Mouse (Mus musculus): Measurements from ENCODE around the gene Zfp428. TPM values are rescaled to one million over a fixed set of nuclear protein-coding genes. Genes with fewer than 3 reads are reported as not detected.

The Zfp428 gene
- polyA plus RNA-seq, 1 experiment from 2014 or later = 28.2 TPM

DNA sequence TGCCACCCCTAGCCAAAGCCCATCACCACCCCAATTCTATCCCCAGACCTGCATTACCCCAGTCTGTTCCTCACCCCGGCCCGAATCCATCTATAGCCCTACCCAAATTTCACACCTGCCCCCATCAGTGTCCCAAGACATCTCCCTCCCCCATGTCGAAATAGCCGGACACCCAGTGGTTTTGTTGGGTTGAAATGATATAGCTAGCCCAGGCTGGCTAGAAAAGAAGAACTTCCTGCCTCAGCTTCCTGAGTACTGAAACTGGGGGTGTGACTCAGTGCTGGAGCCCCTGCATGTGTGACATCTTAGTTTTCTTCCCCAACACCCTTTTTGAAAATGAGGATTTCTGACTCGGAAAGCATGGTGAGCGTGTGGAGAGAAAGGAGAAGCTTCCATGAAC is 40.0 kb upstream of the Zfp428 start:
- 84% methylated on average over 6 of the region's 6 CpGs for WGBS
- Histone ChIP-seq H3K9ac (ENCODE audit: low read length) (no peak overlapping the region), H3K4me3 (ENCODE audit: control insufficient read depth in 1 of 2, insufficient read depth in 1 of 2, low read depth in 1 of 2, low read length in 2 of 2) (no peak overlapping the region), H3K27me3 (ENCODE audit: control insufficient read depth, insufficient read depth, low read length) (0 out of 2 replicates have a peak, but pooled peaks cover 4% of the 10 kb centered on the region), H3K27ac (replicated peaks in 1 of 2; ENCODE audit: control insufficient read depth in 1 of 2, insufficient read depth in 1 of 2, low read depth in 2 of 2, low read length in 2 of 2) (no peak overlapping the region), H3K36me3 (ENCODE audit: control insufficient read depth, insufficient read depth, low read length) (no peaks in the 10 kb centered on the region), H3K4me2 (ENCODE audit: low read length) (no peak overlapping the region), H3K9me3 (ENCODE audit: control insufficient read depth, low read length) (no peaks in the 10 kb centered on the region), H3K4me1 (ENCODE audit: control insufficient read depth in 2 of 2, insufficient read depth in 2 of 2, low read length in 2 of 2) (peaks cover under 1 to 5% of the 10 kb centered on the region in 2 experiments; a peak in 3 of 4 replicates)
- no peak for ATAC-seq (ENCODE audit: insufficient number of reproducible peaks, insufficient read depth, low FRiP score, low read depth)

- H3K27ac ChIP-seq (replicated peaks in 1 of 2; ENCODE audit: control insufficient read depth in 1 of 2, insufficient read depth in 1 of 2, low read depth in 2 of 2, low read length in 2 of 2) = no peak overlapping the region
- H3K4me2 ChIP-seq (ENCODE audit: low read length) = no peak overlapping the region
- 0 out of 2 replicates have a peak, but pooled peaks cover 4% of the 10 kb centered on the region for H3K27me3 ChIP-seq (ENCODE audit: control insufficient read depth, insufficient read depth, low read length)
- WGBS = 81% methylated on average over 5 of the region's 5 CpGs
- H3K4me1 ChIP-seq (ENCODE audit: control insufficient read depth in 2 of 2, insufficient read depth in 2 of 2, low read length in 2 of 2) = peaks cover 0 to 2% of the 10 kb centered on the region in 2 experiments; a peak in 2 of 4 replicates
- H3K9me3 ChIP-seq (ENCODE audit: control insufficient read depth, low read length) = no peaks in the 10 kb centered on the region
- H3K36me3 ChIP-seq (ENCODE audit: control insufficient read depth, insufficient read depth, low read length) = no peaks in the 10 kb centered on the region
- no peak for ATAC-seq (ENCODE audit: insufficient number of reproducible peaks, insufficient read depth, low FRiP score, low read depth)
- H3K4me3 ChIP-seq (ENCODE audit: control insufficient read depth in 1 of 2, insufficient read depth in 1 of 2, low read depth in 1 of 2, low read length in 2 of 2) = no peak overlapping the region
- no peak overlapping the region for H3K9ac ChIP-seq (ENCODE audit: low read length)
Measured at GRCm38 (mm10) chr7:24467886-24468285, 38.9 kb upstream of the Zfp428 start.

- Histone ChIP-seq H3K4me2 (ENCODE audit: low read length) (no peak overlapping the region), H3K36me3 (ENCODE audit: control insufficient read depth, insufficient read depth, low read length) (no peaks in the 10 kb centered on the region), H3K4me3 (ENCODE audit: control insufficient read depth in 1 of 2, insufficient read depth in 1 of 2, low read depth in 1 of 2, low read length in 2 of 2) (no peak overlapping the region), H3K9ac (ENCODE audit: low read length) (no peak overlapping the region), H3K4me1 (ENCODE audit: control insufficient read depth in 2 of 2, insufficient read depth in 2 of 2, low read length in 2 of 2) (no peaks in the 10 kb centered on the region), H3K27me3 (ENCODE audit: control insufficient read depth, insufficient read depth, low read length) (0 out of 2 replicates have a peak, but pooled peaks cover 4% of the 10 kb centered on the region), H3K27ac (replicated peaks in 1 of 2; ENCODE audit: control insufficient read depth in 1 of 2, insufficient read depth in 1 of 2, low read depth in 2 of 2, low read length in 2 of 2) (no peak overlapping the region), H3K9me3 (ENCODE audit: control insufficient read depth, low read length) (no peaks in the 10 kb centered on the region)
- ATAC-seq (ENCODE audit: insufficient number of reproducible peaks, insufficient read depth, low FRiP score, low read depth) = no peak
- 87% methylated on average over 3 of the region's 3 CpGs for WGBS
Measured at GRCm38 (mm10) chr7:24469126-24469525, 37.7 kb upstream of the Zfp428 start.

GRCm38 (mm10) chr7:24470356-24470755 is 36.5 kb upstream of the Zfp428 start:
- Histone ChIP-seq H3K9ac (ENCODE audit: low read length) (no peak overlapping the region), H3K4me1 (ENCODE audit: control insufficient read depth in 2 of 2, insufficient read depth in 2 of 2, low read length in 2 of 2) (no peaks in the 10 kb centered on the region), H3K36me3 (ENCODE audit: control insufficient read depth, insufficient read depth, low read length) (no peaks in the 10 kb centered on the region), H3K27ac (replicated peaks in 1 of 2; ENCODE audit: control insufficient read depth in 1 of 2, insufficient read depth in 1 of 2, low read depth in 2 of 2, low read length in 2 of 2) (no peak overlapping the region), H3K27me3 (ENCODE audit: control insufficient read depth, insufficient read depth, low read length) (no peaks in the 10 kb centered on the region), H3K4me2 (ENCODE audit: low read length) (no peak overlapping the region), H3K9me3 (ENCODE audit: control insufficient read depth, low read length) (no peaks in the 10 kb centered on the region), H3K4me3 (ENCODE audit: control insufficient read depth in 1 of 2, insufficient read depth in 1 of 2, low read depth in 1 of 2, low read length in 2 of 2) (no peak overlapping the region)
- ATAC-seq (ENCODE audit: insufficient number of reproducible peaks, insufficient read depth, low FRiP score, low read depth) = no peak
- 92% methylated on average over 7 of the region's 7 CpGs for WGBS

DNA sequence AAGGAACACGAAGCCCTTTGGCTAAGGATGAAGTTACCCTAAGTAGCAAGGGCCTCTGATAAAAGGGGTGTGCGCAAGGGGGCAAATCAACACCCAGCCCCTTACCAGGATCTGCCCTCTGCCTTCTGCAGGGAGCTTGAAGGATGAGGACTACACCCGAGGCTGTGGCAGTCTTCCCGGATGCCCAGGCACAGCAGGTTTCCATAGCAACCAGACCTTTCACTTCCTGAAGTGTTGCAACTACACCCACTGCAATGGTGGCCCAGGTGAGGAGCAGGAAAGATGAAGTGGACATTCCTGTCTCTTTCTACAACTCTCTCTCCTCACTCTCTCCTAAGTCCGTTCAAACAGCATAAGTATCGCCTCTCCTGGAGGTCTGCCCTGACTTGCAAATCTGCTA is 34.4 kb upstream of the Zfp428 start:
- Histone ChIP-seq H3K9me3 (ENCODE audit: control insufficient read depth, low read length) (no peaks in the 10 kb centered on the region), H3K4me3 (ENCODE audit: control insufficient read depth in 1 of 2, insufficient read depth in 1 of 2, low read depth in 1 of 2, low read length in 2 of 2) (no peak overlapping the region), H3K36me3 (ENCODE audit: control insufficient read depth, insufficient read depth, low read length) (no peaks in the 10 kb centered on the region), H3K4me2 (ENCODE audit: low read length) (no peak overlapping the region), H3K4me1 (ENCODE audit: control insufficient read depth in 2 of 2, insufficient read depth in 2 of 2, low read length in 2 of 2) (no peaks in the 10 kb centered on the region), H3K27me3 (ENCODE audit: control insufficient read depth, insufficient read depth, low read length) (no peaks in the 10 kb centered on the region), H3K27ac (replicated peaks in 1 of 2; ENCODE audit: control insufficient read depth in 1 of 2, insufficient read depth in 1 of 2, low read depth in 2 of 2, low read length in 2 of 2) (no peak overlapping the region), H3K9ac (ENCODE audit: low read length) (no peak overlapping the region)
- ATAC-seq (ENCODE audit: insufficient number of reproducible peaks, insufficient read depth, low FRiP score, low read depth) = no peak
- WGBS = 78% methylated on average over 6 of the region's 6 CpGs

- Histone ChIP-seq H3K4me1 (ENCODE audit: control insufficient read depth in 2 of 2, insufficient read depth in 2 of 2, low read length in 2 of 2) (no peaks in the 10 kb centered on the region), H3K9me3 (ENCODE audit: control insufficient read depth, low read length) (peaks cover 5% of the 10 kb centered on the region; the same call in 1 of the 2 replicates), H3K4me3 (ENCODE audit: control insufficient read depth in 1 of 2, insufficient read depth in 1 of 2, low read depth in 1 of 2, low read length in 2 of 2) (no peak overlapping the region), H3K27ac (replicated peaks in 1 of 2; ENCODE audit: control insufficient read depth in 1 of 2, insufficient read depth in 1 of 2, low read depth in 2 of 2, low read length in 2 of 2) (no peak overlapping the region), H3K9ac (ENCODE audit: low read length) (no peak overlapping the region), H3K27me3 (ENCODE audit: control insufficient read depth, insufficient read depth, low read length) (no peaks in the 10 kb centered on the region), H3K36me3 (ENCODE audit: control insufficient read depth, insufficient read depth, low read length) (no peaks in the 10 kb centered on the region), H3K4me2 (ENCODE audit: low read length) (no peak overlapping the region)
- no peak for ATAC-seq (ENCODE audit: insufficient number of reproducible peaks, insufficient read depth, low FRiP score, low read depth)
- WGBS = 75% methylated on average over 7 of the region's 7 CpGs
Measured at GRCm38 (mm10) chr7:24472937-24473336, 33.9 kb upstream of the Zfp428 start.

GRCm38 (mm10) chr7:24473913-24474529 is 32.8 kb upstream of the Zfp428 start:
- H3K4me1 ChIP-seq (ENCODE audit: control insufficient read depth in 2 of 2, insufficient read depth in 2 of 2, low read length in 2 of 2) = no peaks in the 10 kb centered on the region
- H3K27ac ChIP-seq (replicated peaks in 1 of 2; ENCODE audit: control insufficient read depth in 1 of 2, insufficient read depth in 1 of 2, low read depth in 2 of 2, low read length in 2 of 2) = no peak overlapping the region
- no peak overlapping the region for H3K4me3 ChIP-seq (ENCODE audit: control insufficient read depth in 1 of 2, insufficient read depth in 1 of 2, low read depth in 1 of 2, low read length in 2 of 2)
- no peak overlapping the region for H3K4me2 ChIP-seq (ENCODE audit: low read length)
- H3K9me3 ChIP-seq (ENCODE audit: control insufficient read depth, low read length) = peaks cover 5% of the 10 kb centered on the region; the same call in 1 of the 2 replicates
- 53% methylated on average over 10 of the region's 10 CpGs for WGBS
- H3K27me3 ChIP-seq (ENCODE audit: control insufficient read depth, insufficient read depth, low read length) = peaks cover 3% of the 10 kb centered on the region; the same call in 1 of the 2 replicates
- no peak overlapping the region for H3K9ac ChIP-seq (ENCODE audit: low read length)
- ATAC-seq (ENCODE audit: insufficient number of reproducible peaks, insufficient read depth, low FRiP score, low read depth) = no peak
- H3K36me3 ChIP-seq (ENCODE audit: control insufficient read depth, insufficient read depth, low read length) = no peaks in the 10 kb centered on the region

Measured in heart, embryonic 14.5 days (tissue).